Mouse (Mus musculus): ENCODE measurements around the gene Slc35b2.

GRCm38 (mm10) chr17:45567162-45567601, 3.5 kb downstream of the Slc35b2 start:
- TF ChIP-seq CTCF (conservative IDR thresholded peaks at IDR 0.05; ENCODE audit: low read length) = no peak
- no peak for TF ChIP-seq NANOG (IDR thresholded peaks at IDR 0.05; ENCODE audit: borderline replicate concordance, low read length)
- TF ChIP-seq POU5F1 (IDR thresholded peaks at IDR 0.05; ENCODE audit: borderline replicate concordance, low read length) = no peak

Data from E14TG2a.4 (cell line).